Mouse (Mus musculus) liver, postnatal 0 days (tissue): Measurements from ENCODE around the gene Elavl4. TPM values are rescaled to one million over a fixed set of nuclear protein-coding genes. Genes with fewer than 3 reads are reported as not detected.

Source experiments
- ATAC-seq: fragments of 200-750 bp; cut with Nextera tagmentation; 2 replicates; pipeline ENCODE4 v1.8.0; 2017; ENCODE audit warnings: mild to moderate bottlenecking, moderate library complexity
- DNase-seq: peaks from one replicate; pipeline ENCODE4 v3.0.0-alpha.2; 2016
- H3K27ac ChIP-seq: fragments of 300-500 bp; sonication (generic); 2 replicates; pipeline ENCODE4 v1.5.1; 2014; ENCODE audit warnings: antibody characterized with exemption, moderate library complexity, mild to moderate bottlenecking, low read depth
- H3K27me3 ChIP-seq: fragments of 300-500 bp; sonication (generic); 2 replicates; pipeline ENCODE4 v1.6.1; 2014; ENCODE audit warnings: low read length, control low read depth, mixed read lengths; ENCODE audit not compliant: insufficient read depth
- H3K36me3 ChIP-seq: fragments of 300-500 bp; sonication (generic); replicated peaks from 2 replicates; pipeline ENCODE4 v1.6.1; 2014; ENCODE audit warnings: mild to moderate bottlenecking, control low read depth, low read length, moderate library complexity, mixed read lengths; ENCODE audit not compliant: insufficient read depth
- H3K4me1 ChIP-seq: fragments of 300-500 bp; sonication (generic); 2 replicates; pipeline ENCODE4 v1.6.1; 2014; ENCODE audit warnings: antibody characterized with exemption, mild to moderate bottlenecking, control low read depth; ENCODE audit not compliant: insufficient read depth
- H3K4me2 ChIP-seq: fragments of 300-500 bp; sonication (generic); 2 replicates; pipeline ENCODE4 v1.6.1; 2014; ENCODE audit warnings: low read depth, mild to moderate bottlenecking, low read length, moderate library complexity, mixed read lengths
- H3K4me3 ChIP-seq: fragments of 300-500 bp; sonication (generic); 2 replicates; pipeline ENCODE4 v1.5.1; 2014; ENCODE audit warnings: low read depth, low read length
- H3K9ac ChIP-seq: fragments of 300-500 bp; sonication (generic); replicated peaks from 2 replicates; pipeline ENCODE4 v1.6.1; 2014; ENCODE audit warnings: mild to moderate bottlenecking, moderate library complexity
- H3K9me3 ChIP-seq: fragments of 300-500 bp; sonication (generic); 2 replicates; pipeline ENCODE4 v1.6.1; 2016; ENCODE audit warnings: mild to moderate bottlenecking, control low read depth, low read length, mixed read lengths
- CTCF ChIP-seq: sonication (generic); IDR thresholded peaks from 2 replicates; pipeline ENCODE4 v1.5.1; 2016; ENCODE audit warnings: antibody characterized with exemption, low read depth
- EP300 ChIP-seq: IDR thresholded peaks from 2 replicates; pipeline ENCODE4 v1.6.1; 2016; ENCODE audit warnings: antibody characterized with exemption, low read depth, mild to moderate bottlenecking
- WGBS: fragments of 180-500 bp; shearing (Covaris S2); extraction: QIAGEN DNeasy Blood & Tissue Kit; methylation state at CpG from one replicate; pipeline ENCODE4 v1.1.7; 2014; ENCODE audit not compliant: insufficient replicate concordance; 5-methylcytosine and 5-hydroxymethylcytosine counted together
- polyA plus RNA-seq: library from polyadenylated mRNA; unstranded; fragments of >200 nt; fragmentation: Nextera tagmentation; extraction: Ambion mirVana; gene quantifications from 2 replicates; pipeline ENCODE4 v1.2.1, GENCODE M21; 2015

Elavl4 gene
- polyA plus RNA-seq, 1 experiment from 2014 or later = 0.09 TPM

DNA sequence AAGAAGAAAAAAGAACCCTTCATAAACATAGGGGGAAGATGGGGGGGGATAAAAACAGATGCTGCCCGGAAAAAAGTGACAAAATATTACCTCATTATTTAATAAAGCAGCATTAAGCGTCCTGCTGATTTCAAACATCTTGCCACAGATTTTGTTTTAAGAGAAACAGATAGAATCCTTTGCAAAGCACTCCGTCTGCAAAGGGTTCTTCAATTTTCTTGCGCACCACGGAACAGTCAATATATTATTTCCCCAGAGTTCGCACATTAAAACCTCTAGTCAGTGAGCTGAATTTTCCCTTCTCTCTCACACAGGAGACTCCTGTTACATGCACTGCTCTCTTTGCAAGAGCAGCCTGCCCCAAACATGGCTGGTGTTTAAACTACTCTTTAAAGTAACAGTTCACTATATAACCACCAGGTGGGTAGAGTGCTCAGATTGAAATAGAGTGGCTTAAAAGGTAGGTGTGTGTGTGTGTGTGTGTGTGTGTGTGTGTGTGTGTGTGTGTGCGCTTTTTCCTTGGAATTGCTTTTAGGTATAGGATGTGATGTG, 61.1 kb downstream of the Elavl4 start:
- Histone ChIP-seq H3K4me3 (no peak overlapping the region), H3K4me1 (no peaks in the 10 kb centered on the region), H3K36me3 (no peaks in the 10 kb centered on the region), H3K9ac (no peak overlapping the region), H3K27ac (no peak overlapping the region), H3K4me2 (no peak overlapping the region), H3K27me3 (no peaks in the 10 kb centered on the region), H3K9me3 (no peaks in the 10 kb centered on the region)
- TF ChIP-seq CTCF (no peak), EP300 (no peak)
- 78% methylated on average over 7 of the region's 7 CpGs for WGBS
- DNase-seq (no peak), ATAC-seq (no peak)

- no peak overlapping the region for H3K9ac ChIP-seq
- DNase-seq (no peak), ATAC-seq (no peak)
- H3K27ac ChIP-seq = no peak overlapping the region
- no peaks in the 10 kb centered on the region for H3K4me1 ChIP-seq
- H3K27me3 ChIP-seq = no peaks in the 10 kb centered on the region
- no peaks in the 10 kb centered on the region for H3K9me3 ChIP-seq
- 70% methylated on average over 12 of the region's 12 CpGs for WGBS
- H3K4me2 ChIP-seq = no peak overlapping the region
- H3K4me3 ChIP-seq = no peak overlapping the region
- H3K36me3 ChIP-seq = no peaks in the 10 kb centered on the region
- TF ChIP-seq EP300 = no peak
- TF ChIP-seq CTCF = no peak
Measured at GRCm38 (mm10) chr4:110290056-110290455, 61.7 kb downstream of the Elavl4 start.

DNA sequence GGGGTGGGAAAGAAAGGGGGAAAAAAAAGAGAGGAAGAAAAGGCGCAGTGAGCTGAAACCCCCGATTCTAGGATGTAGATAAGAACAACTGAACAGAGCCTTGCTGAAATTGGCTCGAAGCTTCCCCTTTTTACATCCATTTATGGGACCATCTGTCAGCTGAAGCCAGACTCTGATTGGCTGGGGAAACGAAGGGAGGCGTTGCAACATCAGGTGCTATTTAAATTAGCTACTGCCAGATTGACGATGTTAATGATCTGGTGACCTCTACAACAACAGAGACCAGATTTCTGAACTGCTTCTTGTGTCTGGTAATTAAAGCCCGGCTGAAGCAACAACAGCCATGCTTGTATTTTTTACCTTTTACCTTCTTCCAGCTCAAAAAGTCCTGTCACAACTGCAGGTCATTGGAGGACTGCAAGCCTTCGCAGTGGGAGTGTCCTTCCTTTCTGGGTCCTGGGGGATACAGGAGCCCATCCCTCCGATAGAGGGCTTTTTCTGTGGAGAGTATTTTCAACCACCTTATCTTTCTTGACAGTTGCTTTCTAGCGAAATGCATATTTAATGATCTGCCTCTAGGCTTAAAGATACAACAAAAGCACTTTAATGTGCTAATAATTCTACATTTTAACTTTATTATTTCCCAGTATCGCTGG, 64.2 kb downstream of the Elavl4 start:
- no peak for TF ChIP-seq EP300
- Histone ChIP-seq H3K9me3 (no peaks in the 10 kb centered on the region), H3K9ac (no peak overlapping the region), H3K27me3 (no peaks in the 10 kb centered on the region), H3K4me1 (no peaks in the 10 kb centered on the region), H3K4me3 (no peak overlapping the region), H3K36me3 (no peaks in the 10 kb centered on the region), H3K4me2 (no peak overlapping the region), H3K27ac (no peak overlapping the region)
- 18% methylated on average over 11 of the region's 11 CpGs for WGBS
- DNase-seq = no peak
- ATAC-seq = no peak

- Histone ChIP-seq H3K9ac (no peak overlapping the region), H3K36me3 (no peaks in the 10 kb centered on the region), H3K4me3 (no peak overlapping the region), H3K4me2 (no peak overlapping the region), H3K4me1 (no peaks in the 10 kb centered on the region), H3K9me3 (no peaks in the 10 kb centered on the region), H3K27ac (no peak overlapping the region), H3K27me3 (no peaks in the 10 kb centered on the region)
- TF ChIP-seq CTCF = no peak
- no peak for TF ChIP-seq EP300
- DNase-seq (no peak), ATAC-seq (no peak)
- WGBS = 42% methylated on average over 7 of the region's 7 CpGs
Measured at GRCm38 (mm10) chr4:110286841-110287240, 64.9 kb downstream of the Elavl4 start.

- TF ChIP-seq EP300 (no peak), CTCF (no peak)
- no peak overlapping the region for H3K4me3 ChIP-seq
- ATAC-seq = no peak
- H3K27me3 ChIP-seq = no peaks in the 10 kb centered on the region
- no peaks in the 10 kb centered on the region for H3K9me3 ChIP-seq
- H3K27ac ChIP-seq = no peak overlapping the region
- 25% methylated on average over 9 of the region's 9 CpGs for WGBS
- H3K4me2 ChIP-seq = no peak overlapping the region
- no peak for DNase-seq
- H3K36me3 ChIP-seq = no peaks in the 10 kb centered on the region
- no peak overlapping the region for H3K9ac ChIP-seq
- H3K4me1 ChIP-seq = no peaks in the 10 kb centered on the region
Measured at GRCm38 (mm10) chr4:110286371-110286781, 65.3 kb downstream of the Elavl4 start.

DNA sequence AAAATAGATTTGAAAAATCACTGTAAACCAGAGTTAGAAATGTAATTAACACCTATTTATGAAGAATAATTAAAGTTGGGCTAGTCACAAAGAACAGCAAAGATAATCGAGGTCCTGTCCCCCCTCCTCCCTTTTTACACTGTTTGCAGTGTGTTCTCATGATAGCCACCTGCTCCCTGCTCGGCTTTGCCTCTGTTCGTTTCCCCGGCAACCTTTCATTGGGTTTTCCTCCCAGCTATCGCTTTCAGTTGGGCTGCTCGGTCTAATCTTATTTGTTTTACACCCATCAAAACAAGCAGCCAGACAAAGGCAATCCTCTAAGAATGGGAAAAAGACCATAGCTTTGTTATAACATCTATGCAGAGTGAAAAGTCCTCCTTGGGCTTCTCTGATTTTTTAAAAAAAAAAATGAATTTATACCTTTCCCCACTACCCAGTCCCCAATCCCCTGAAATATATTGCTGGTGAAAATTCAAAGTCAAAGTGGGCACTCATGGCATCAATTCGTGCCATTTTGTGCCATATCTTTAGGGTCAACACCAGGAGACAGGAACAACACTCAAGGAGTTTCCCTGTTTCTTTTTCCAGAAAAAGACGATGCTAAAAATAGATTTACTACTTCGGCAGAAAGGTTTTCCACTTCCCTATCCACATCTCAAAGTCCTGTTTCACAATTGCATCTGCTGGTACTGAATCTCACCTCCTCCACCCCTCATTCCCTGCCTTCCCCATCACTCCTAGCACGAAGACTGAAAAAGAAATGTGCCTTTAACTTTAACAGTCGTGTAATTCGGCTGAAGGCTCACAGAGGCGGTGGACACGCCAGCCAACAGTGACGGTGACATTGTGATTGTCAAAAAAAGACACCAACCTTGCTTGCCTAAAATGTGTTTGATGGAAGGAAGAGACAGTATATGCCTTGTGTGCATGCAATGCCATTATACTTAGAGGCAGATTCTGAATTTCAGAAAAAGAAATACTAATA, 66.1 kb downstream of the Elavl4 start:
- DNase-seq (no peak), ATAC-seq (no peak)
- H3K4me3 ChIP-seq = no peak overlapping the region
- H3K27ac ChIP-seq = no peak overlapping the region
- no peaks in the 10 kb centered on the region for H3K27me3 ChIP-seq
- H3K9me3 ChIP-seq = no peaks in the 10 kb centered on the region
- no peaks in the 10 kb centered on the region for H3K36me3 ChIP-seq
- H3K4me2 ChIP-seq = no peak overlapping the region
- no peak overlapping the region for H3K9ac ChIP-seq
- no peaks in the 10 kb centered on the region for H3K4me1 ChIP-seq
- TF ChIP-seq CTCF (no peak), EP300 (no peak)
- 11% methylated on average over 15 of the region's 15 CpGs for WGBS
